Mouse (Mus musculus) midbrain, embryonic 14.5 days (tissue): ENCODE measurements at regions not wholly inside any gene's neighbourhood (a gene's known extent, or its start where the extent isn't known, plus 50 kb on each side); places are given as distances from the start of the nearest gene placed in this dataset.

Experiments used
- ATAC-seq: fragments of 200-750 bp; cut with Nextera tagmentation; 2 replicates; pipeline ENCODE4 v1.8.0; 2017; ENCODE audit warnings: moderate number of reproducible peaks, moderate library complexity; ENCODE audit not compliant: low FRiP score, low TSS enrichment
- DNase-seq: peaks from one replicate; pipeline ENCODE4 v3.0.0-alpha.2; 2015
- H3K27ac ChIP-seq: fragments of 300-500 bp; sonication (generic); replicated peaks from 2 replicates; pipeline ENCODE4 v1.5.1; 2014; ENCODE audit warnings: mild to moderate bottlenecking, low read depth, low read length, moderate library complexity
- H3K27me3 ChIP-seq: fragments of 300-500 bp; sonication (generic); 2 replicates; pipeline ENCODE4 v1.6.1; 2014; ENCODE audit warnings: low read length, control low read depth, mixed read lengths; ENCODE audit not compliant: control insufficient read depth, insufficient read depth
- H3K36me3 ChIP-seq: fragments of 300-500 bp; sonication (generic); 2 replicates; pipeline ENCODE4 v1.6.1; 2014; ENCODE audit warnings: low read length, control low read depth; ENCODE audit not compliant: control insufficient read depth, insufficient read depth
- H3K4me1 ChIP-seq: fragments of 300-500 bp; sonication (generic); 2 replicates; pipeline ENCODE4 v1.6.1; 2014; ENCODE audit warnings: mild to moderate bottlenecking, antibody characterized with exemption, low read length, control low read depth; ENCODE audit not compliant: control insufficient read depth, insufficient read depth
- H3K4me2 ChIP-seq: fragments of 300-500 bp; sonication (generic); 2 replicates; pipeline ENCODE4 v1.6.1; 2014; ENCODE audit warnings: mild to moderate bottlenecking, low read length, moderate library complexity
- H3K4me3 ChIP-seq: fragments of 300-500 bp; sonication (generic); replicated peaks from 2 replicates; pipeline ENCODE4 v1.5.1; 2014; ENCODE audit warnings: low read depth, low read length
- H3K9ac ChIP-seq: fragments of 300-500 bp; sonication (generic); replicated peaks from 2 replicates; pipeline ENCODE4 v1.6.1; 2014; ENCODE audit warnings: mild to moderate bottlenecking, low read length, moderate library complexity
- H3K9me3 ChIP-seq: fragments of 300-500 bp; sonication (generic); 2 replicates; pipeline ENCODE4 v1.6.1; 2016; ENCODE audit warnings: low read length, control low read depth, mixed read lengths; ENCODE audit not compliant: control insufficient read depth
- WGBS: fragments of 180-500 bp; shearing (Covaris S2); extraction: QIAGEN DNeasy Blood & Tissue Kit; methylation state at CpG from one replicate; pipeline ENCODE4 v1.1.7; 2014; 5-methylcytosine and 5-hydroxymethylcytosine counted together

DNA sequence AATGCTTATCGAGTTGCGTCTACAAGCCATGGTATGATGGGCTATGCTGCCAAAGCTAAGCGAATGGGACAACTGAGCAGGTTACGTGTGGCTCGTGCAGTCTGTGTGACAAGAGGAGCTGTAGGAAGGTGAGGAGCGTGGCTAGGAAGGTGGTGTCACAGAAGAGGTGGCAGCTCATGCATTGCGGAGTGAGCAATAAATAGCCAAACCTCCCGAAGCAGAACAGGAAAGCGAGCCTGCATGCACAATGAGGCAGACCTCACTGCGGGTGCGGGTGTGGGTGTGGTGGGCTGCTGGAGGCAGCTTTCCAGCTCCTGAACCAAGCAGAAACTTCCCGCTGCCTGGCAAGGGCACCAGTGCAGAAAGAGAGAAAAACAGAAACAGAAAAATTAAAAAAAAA lies 181.5 kb downstream of the CK137956 start:
- no peaks in the 10 kb centered on the region for H3K36me3 ChIP-seq
- ATAC-seq (no peak), DNase-seq (no peak)
- H3K4me3 ChIP-seq, result no peak overlapping the region
- no peak overlapping the region for H3K27ac ChIP-seq
- WGBS, result 69% methylated on average over 12 of the region's 12 CpGs
- H3K4me1 ChIP-seq, result no peaks in the 10 kb centered on the region
- no peak overlapping the region for H3K4me2 ChIP-seq
- no peak overlapping the region for H3K9ac ChIP-seq
- no peaks in the 10 kb centered on the region for H3K27me3 ChIP-seq
- H3K9me3 ChIP-seq, result no peaks in the 10 kb centered on the region

DNA sequence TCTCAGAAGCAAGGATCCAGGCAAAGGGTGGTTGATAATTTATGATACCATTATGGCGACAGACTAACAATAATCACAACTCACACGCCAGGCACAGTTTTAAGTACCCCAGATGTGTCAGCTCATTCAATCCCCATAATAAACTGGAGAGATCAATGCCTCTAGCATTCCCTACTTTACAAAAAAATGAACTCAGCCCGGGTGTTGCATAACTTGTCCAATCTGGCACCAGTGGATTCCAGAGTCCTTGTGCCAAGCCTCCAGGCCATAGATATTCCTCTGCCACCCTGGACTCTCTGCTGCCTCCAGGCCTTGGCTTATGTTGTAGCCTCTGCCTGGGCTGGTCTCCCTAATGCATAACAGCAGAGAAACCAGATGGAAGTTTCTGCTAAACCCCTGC lies 185.0 kb downstream of the CK137956 start:
- Histone ChIP-seq H3K9me3 (no peaks in the 10 kb centered on the region), H3K9ac (no peak overlapping the region), H3K36me3 (no peaks in the 10 kb centered on the region), H3K27ac (no peak overlapping the region), H3K4me2 (no peak overlapping the region), H3K27me3 (no peaks in the 10 kb centered on the region), H3K4me1 (peaks cover 5% of the 10 kb centered on the region; the same call in 1 of the 2 replicates), H3K4me3 (no peak overlapping the region)
- ATAC-seq (no peak), DNase-seq (no peak)
- 85% methylated on average over 3 of the region's 3 CpGs for WGBS

DNA sequence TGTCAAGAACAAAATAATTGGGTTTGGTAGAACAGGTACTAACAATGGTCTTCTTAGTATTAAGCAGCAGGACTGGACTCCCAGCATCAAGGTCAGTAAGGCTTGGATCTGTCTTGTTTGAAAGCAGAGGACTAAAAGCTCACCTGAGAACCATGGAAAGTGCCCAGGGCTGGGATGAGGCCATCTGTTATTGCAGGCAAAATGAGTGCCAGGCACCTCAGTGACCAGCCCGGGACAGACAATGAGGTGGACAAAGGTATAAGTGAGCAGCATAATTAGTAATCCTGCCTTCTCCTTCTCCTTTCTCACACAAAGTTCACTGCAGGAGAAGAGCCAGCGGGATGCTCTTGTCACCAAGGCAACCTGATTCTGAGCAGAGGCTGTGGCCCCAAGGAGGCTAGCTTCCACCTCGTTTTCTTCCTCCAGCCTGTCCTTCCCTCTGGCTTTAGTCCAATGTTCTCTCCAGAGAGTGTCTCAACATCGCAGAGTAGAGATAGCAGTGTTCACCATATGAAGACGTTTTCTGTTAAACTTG lies 198.7 kb downstream of the CK137956 start:
- Histone ChIP-seq H3K9me3 (no peaks in the 10 kb centered on the region), H3K4me3 (no peak overlapping the region), H3K36me3 (no peaks in the 10 kb centered on the region), H3K4me2 (no peak overlapping the region), H3K27ac (no peak overlapping the region), H3K27me3 (no peaks in the 10 kb centered on the region), H3K4me1 (0 out of 2 replicates have a peak, but pooled peaks cover 4% of the 10 kb centered on the region), H3K9ac (no peak overlapping the region)
- DNase-seq, result peak; percentile 52
- no peak for ATAC-seq
- WGBS, result 27% methylated on average over 5 of the region's 5 CpGs

DNA sequence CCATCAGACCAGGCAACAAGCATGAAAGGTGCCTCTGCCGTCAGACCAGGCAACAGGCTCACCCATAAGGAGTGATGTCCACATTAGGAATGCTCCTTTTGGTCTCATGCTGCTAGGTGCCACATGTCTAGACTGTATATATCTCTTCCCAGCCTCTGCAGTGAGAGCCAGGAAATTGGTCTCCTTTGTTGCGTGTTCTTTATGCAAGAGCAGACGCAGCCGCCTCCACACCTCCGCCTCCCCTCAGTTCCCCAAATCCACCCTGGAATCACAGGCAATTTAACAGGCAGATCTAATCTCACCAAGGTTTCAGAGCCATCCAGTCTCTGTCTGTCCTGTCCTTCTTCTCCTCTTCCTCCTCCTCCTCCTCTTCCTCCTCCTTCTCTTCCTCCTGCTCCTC lies 207.0 kb downstream of the CK137956 start:
- H3K4me3 ChIP-seq, result no peak overlapping the region
- H3K4me1 ChIP-seq, result no peaks in the 10 kb centered on the region
- H3K9ac ChIP-seq, result no peak overlapping the region
- H3K27ac ChIP-seq, result no peak overlapping the region
- no peaks in the 10 kb centered on the region for H3K36me3 ChIP-seq
- DNase-seq (no peak), ATAC-seq (no peak)
- no peaks in the 10 kb centered on the region for H3K27me3 ChIP-seq
- WGBS, result 90% methylated on average over 5 of the region's 5 CpGs
- H3K4me2 ChIP-seq, result no peak overlapping the region
- no peaks in the 10 kb centered on the region for H3K9me3 ChIP-seq

DNA sequence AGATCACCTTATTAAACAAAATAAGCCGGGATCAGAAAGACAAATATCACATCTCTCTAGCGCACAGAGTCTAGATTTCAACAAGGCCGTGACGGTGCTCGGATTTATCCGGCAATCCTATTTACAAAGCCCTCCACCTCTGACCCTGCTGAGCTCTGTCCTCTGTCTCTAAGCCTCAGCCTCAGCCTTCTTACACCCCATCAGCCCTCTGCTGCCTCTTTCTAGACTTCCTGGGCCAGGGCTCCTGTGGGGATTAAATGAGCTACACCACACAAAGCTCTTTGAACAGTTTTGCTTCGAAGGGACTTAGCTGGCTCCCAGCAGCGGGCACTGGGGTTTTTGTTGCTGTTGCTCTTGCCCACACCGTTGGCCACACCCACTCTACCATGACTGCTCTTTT lies 211.8 kb downstream of the CK137956 start:
- Histone ChIP-seq H3K27me3 (no peaks in the 10 kb centered on the region), H3K4me1 (no peaks in the 10 kb centered on the region), H3K36me3 (no peaks in the 10 kb centered on the region), H3K4me2 (no peak overlapping the region), H3K27ac (no peak overlapping the region), H3K9me3 (no peaks in the 10 kb centered on the region), H3K4me3 (no peak overlapping the region), H3K9ac (no peak overlapping the region)
- ATAC-seq (no peak), DNase-seq (peak; percentile 22)
- WGBS, result 25% methylated on average over 9 of the region's 9 CpGs

DNA sequence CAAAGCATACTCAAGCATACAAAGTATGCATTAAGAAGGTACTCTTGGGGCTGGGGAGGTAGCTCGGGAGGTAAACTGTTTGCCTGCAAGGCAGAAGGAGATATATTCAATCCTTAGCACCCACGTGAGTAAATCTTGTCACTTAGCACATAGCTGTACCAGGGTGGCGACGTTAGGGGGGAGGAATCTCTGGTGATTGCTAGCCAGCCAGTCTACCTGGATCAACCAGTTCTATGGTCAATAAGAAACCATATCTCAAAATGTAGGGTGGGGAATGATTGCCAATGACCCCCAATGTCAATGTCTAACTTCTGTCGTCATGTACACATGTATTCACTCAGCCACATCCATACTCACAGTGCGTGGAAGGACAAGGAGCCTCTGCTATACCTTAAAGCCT lies 214.5 kb downstream of the CK137956 start:
- H3K27ac ChIP-seq, result no peak overlapping the region
- no peak overlapping the region for H3K4me2 ChIP-seq
- no peaks in the 10 kb centered on the region for H3K36me3 ChIP-seq
- no peaks in the 10 kb centered on the region for H3K27me3 ChIP-seq
- DNase-seq, result no peak
- H3K9ac ChIP-seq, result no peak overlapping the region
- no peak for ATAC-seq
- H3K4me3 ChIP-seq, result no peak overlapping the region
- WGBS, result 95% methylated on average over 6 of the region's 6 CpGs
- H3K9me3 ChIP-seq, result no peaks in the 10 kb centered on the region
- H3K4me1 ChIP-seq, result no peaks in the 10 kb centered on the region

DNA sequence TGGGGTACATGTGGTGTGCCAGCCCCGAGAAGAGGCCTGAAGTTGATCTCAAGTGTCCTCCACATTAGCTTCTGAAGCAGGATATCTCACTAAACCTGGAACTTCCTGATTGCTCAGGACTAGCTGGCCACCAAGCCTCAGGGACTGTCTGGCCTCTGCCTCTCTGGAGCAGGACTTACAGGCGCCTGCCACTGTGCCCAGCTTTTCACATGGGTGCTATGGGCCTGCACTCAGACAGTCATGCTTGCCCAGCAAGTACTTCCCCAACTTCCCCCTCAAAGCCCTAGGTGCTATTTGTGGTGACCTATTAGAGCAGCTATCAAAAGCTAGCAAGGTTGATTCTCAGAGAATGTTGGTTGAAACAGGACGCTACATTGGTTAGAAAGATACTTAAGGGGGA lies 220.0 kb downstream of the CK137956 start:
- DNase-seq, result no peak
- WGBS, result 88% methylated on average over 3 of the region's 3 CpGs

DNA sequence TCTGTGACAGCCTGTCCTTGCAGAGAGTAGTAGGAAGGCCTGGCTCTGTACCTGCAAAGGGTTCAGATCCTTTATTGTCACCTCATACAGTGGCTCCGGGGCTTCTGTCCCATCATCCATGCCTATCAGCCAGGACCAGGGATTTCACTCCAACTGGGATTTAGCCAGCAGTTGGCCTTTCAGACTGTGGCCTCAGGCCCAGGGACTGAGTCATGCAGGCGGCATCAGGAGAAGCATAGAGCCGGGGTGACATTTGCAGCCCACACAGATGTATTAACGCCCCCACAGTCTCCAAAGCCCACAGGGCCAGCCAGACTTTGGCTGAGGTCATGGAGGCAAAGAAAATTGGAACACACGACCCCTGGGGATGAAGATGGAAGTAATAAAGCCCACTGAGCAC lies 222.9 kb downstream of the CK137956 start:
- Histone ChIP-seq H3K9me3 (peaks cover 7% of the 10 kb centered on the region; the same call in 1 of the 2 replicates), H3K27ac (no peak overlapping the region), H3K27me3 (no peaks in the 10 kb centered on the region), H3K4me1 (0 out of 2 replicates have a peak, but pooled peaks cover 2% of the 10 kb centered on the region), H3K4me2 (no peak overlapping the region), H3K9ac (no peak overlapping the region), H3K36me3 (no peaks in the 10 kb centered on the region), H3K4me3 (no peak overlapping the region)
- DNase-seq (no peak), ATAC-seq (no peak)
- 79% methylated on average over 5 of the region's 5 CpGs for WGBS

More for the DNA sequence above, 220.0 kb downstream of the CK137956 start:
- Histone ChIP-seq H3K9ac (no peak overlapping the region), H3K9me3 (0 out of 2 replicates have a peak, but pooled peaks cover under 1% of the 10 kb centered on the region), H3K4me1 (no peaks in the 10 kb centered on the region), H3K4me2 (no peak overlapping the region), H3K36me3 (no peaks in the 10 kb centered on the region), H3K27ac (no peak overlapping the region), H3K27me3 (no peaks in the 10 kb centered on the region), H3K4me3 (no peak overlapping the region)
- ATAC-seq, result no peak

DNA sequence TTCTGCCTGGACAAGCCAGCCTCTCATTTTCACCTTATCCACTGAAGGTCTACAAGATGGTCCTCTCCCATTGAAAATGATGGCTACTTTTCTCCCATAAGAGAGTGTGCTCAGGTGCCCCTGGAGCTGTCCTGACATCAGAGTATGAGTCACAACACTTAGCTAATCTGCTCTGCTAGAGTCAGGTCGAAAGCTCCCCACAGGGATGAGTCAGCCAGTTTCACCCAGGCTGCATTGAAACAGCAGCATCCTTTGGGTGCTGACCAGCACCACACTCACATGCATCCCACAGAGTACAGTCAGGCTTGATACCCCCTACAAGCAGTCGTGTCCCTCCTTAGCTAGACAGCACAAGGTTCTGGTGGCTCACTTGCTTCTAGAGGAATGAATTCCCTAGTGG lies 234.0 kb downstream of the CK137956 start:
- H3K36me3 ChIP-seq, result no peaks in the 10 kb centered on the region
- H3K9me3 ChIP-seq, result no peaks in the 10 kb centered on the region
- H3K4me2 ChIP-seq, result no peak overlapping the region
- ATAC-seq (no peak), DNase-seq (no peak)
- H3K9ac ChIP-seq, result no peak overlapping the region
- no peak overlapping the region for H3K27ac ChIP-seq
- 90% methylated on average over 2 of the region's 2 CpGs for WGBS
- no peaks in the 10 kb centered on the region for H3K27me3 ChIP-seq
- no peak overlapping the region for H3K4me3 ChIP-seq
- H3K4me1 ChIP-seq, result peaks cover 6% of the 10 kb centered on the region; the same call in 1 of the 2 replicates
